Mouse (Mus musculus) gastrocnemius, adult 2 months (tissue): ENCODE measurements at regions not wholly inside any gene's neighbourhood (a gene's known extent, or its start where the extent isn't known, plus 50 kb on each side); places are given as distances from the start of the nearest gene placed in this dataset.
A peak's percentile ranks its signal among the peaks of the same experiment; 100 is the strongest.

Experiments used
- DNase-seq: peaks from one replicate; pipeline ENCODE4 v3.0.0; 2022
- H3K27ac ChIP-seq: fragments of 200-600 bp; 2 replicates; pipeline ENCODE4 v1.8.1; 2022; ENCODE audit warnings: mild to moderate bottlenecking
- H3K4me3 ChIP-seq: fragments of 200-600 bp; 2 replicates; pipeline ENCODE4 v1.8.1; 2022; ENCODE audit warnings: mild to moderate bottlenecking, moderate library complexity
- CTCF ChIP-seq: fragments of 200-600 bp; IDR thresholded peaks from 2 replicates; pipeline ENCODE4 v1.8.1; 2022; ENCODE audit warnings: antibody characterized with exemption, mild to moderate bottlenecking, moderate library complexity
- intact Hi-C: fragments of 180-260 bp; cut with DNase I; formaldehyde crosslinking; loops from one replicate; pipeline ENCODE4 v1.15.1; 2025

DNA sequence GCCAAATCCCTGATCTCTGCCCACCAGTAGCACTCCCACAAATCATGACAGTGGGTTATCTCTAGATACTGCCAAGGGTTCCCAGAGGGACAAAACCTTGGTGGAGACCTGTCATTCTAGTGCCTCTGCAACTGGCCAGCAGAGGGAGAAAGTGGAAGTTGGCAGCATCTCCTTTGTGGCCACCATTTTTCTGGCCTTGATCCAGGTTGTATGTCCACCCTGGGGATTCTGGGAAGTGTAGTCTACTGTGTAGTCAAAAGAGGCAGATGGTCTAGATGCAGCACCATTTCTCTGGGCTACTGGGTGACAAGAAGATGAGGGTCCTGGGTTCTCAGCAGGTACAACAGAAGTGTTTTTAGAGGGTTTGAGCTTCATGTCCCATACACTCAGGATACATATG, 152.1 kb downstream of the Cct6b start:
- peak; percentile 34 for DNase-seq
- Histone ChIP-seq H3K27ac (no peak overlapping the region), H3K4me3 (no peak overlapping the region)
- intact Hi-C loops, result no loop called here
- peak; percentile 38; the same call in 1 of the 2 replicates for TF ChIP-seq CTCF

DNA sequence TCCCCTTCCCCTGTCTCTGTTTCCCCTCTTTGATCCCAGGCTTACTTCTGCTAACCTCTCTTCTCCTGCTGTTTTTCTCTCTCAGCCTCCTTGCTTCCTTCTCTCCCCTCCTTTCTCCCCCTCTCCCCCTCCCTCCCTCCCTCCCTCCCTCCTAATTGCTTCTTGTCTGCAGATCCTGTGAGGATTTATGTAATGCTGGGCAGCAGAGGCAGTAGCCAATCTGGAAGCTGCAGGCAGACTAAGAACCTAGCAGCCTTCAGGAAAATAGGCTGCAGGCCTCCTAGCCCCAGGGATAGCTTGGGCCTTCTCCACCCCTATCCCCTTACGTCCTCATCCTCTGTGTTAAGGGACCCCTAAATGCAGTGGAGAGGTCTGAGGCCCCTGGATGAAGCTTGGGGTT, 155.2 kb downstream of the Cct6b start:
- intact Hi-C loops, result no loop called here
- Histone ChIP-seq H3K27ac (no peak overlapping the region), H3K4me3 (no peak overlapping the region)
- no peak for DNase-seq
- TF ChIP-seq CTCF, result no peak

DNA sequence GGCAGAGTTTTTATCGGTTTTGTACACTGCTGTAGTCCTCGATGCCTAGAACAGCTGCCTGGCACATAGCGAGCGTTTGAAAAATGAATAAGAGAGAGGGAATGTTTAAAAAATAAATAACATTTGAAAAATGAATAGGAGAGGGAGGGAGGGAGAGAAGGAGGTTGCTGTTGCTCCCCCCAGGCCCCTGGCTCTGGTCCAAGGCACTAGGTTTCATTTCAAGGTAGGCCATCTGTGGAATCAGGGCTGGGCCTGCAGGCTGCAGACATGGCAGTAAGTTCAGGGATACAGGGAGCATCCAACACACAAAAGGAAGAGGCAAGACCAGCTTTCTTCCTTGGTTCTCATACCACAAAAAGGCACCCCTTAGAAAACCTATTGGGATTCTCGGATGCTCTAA, 156.5 kb downstream of the Cct6b start:
- H3K27ac ChIP-seq, result no peak overlapping the region
- no peak for DNase-seq
- no peak overlapping the region for H3K4me3 ChIP-seq
- TF ChIP-seq CTCF, result no peak
- intact Hi-C loops, result no loop called here

DNA sequence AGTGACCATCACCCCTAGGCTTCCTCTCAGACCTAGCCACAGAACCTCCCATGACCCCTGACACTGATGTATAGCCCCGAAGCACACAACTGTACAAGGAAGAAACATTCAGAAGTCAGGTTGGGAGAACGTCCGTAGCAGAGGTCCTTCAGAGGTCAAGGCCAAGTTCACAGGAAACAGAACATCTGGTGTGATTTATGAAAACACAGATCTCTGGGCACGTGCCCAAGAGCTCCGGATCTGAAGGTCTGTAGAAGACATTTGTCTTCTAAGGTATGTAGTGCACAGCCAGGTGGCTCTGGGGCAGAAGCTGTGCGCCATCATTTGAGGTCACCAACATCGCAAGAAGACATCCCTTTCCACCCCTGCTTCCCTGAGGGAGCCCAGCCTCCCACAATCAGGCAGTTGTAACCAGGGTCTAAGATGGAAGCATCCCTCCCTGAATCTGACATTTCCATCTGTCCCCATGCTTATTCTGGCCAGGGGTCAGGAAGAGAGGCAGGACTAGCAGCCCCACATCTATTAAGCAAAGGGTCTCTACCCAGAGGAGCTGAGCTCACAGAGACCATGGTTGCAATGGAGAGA, 159.8 kb downstream of the Cct6b start:
- no peak overlapping the region for H3K27ac ChIP-seq
- H3K4me3 ChIP-seq, result no peak overlapping the region
- TF ChIP-seq CTCF, result no peak
- DNase-seq, result no peak
- intact Hi-C loops, result no loop called here

DNA sequence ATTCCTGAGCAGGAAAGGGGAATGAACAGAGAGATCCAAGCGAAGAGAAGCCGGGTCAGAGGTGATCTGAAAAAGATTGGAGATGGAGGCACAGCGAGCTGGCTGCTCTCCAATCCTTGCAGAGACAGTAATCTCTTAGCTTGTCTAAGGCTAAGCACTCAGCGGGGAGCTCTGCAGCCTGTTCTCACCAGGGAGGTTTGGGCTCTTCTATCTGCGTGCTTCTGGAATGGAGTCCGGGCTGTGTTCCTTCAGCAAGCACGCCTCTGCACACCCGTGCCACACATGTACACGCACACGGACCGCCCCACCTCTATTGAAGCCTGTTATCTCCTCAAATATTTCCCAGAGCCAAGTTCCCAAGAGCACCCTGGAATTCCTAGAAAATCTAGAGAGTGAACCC, 161.3 kb downstream of the Cct6b start:
- H3K4me3 ChIP-seq, result no peak overlapping the region
- H3K27ac ChIP-seq, result no peak overlapping the region
- TF ChIP-seq CTCF, result no peak
- intact Hi-C loops, result no loop called here
- no peak for DNase-seq

DNA sequence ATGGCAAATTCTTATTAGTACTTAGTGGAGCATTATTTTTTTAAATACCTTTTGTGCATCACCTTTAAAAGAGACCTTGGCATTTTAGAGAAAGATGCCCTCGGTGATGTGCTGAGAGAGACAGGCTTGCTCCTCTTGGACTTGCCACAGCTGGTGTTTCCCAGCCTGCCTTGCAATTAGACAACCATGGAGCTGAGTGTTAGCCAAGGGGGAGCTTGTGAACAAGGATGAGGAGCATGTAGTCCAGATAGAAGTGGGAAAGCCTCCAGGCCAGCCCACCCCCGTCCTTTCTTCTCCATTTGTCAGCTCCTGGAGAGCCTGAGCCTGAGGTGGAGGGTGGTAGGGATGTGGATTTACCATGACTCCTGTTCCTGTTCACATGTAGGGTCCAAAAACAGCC, 161.9 kb downstream of the Cct6b start:
- intact Hi-C loops, result no loop called here
- Histone ChIP-seq H3K27ac (no peak overlapping the region), H3K4me3 (no peak overlapping the region)
- TF ChIP-seq CTCF, result no peak
- DNase-seq, result no peak

DNA sequence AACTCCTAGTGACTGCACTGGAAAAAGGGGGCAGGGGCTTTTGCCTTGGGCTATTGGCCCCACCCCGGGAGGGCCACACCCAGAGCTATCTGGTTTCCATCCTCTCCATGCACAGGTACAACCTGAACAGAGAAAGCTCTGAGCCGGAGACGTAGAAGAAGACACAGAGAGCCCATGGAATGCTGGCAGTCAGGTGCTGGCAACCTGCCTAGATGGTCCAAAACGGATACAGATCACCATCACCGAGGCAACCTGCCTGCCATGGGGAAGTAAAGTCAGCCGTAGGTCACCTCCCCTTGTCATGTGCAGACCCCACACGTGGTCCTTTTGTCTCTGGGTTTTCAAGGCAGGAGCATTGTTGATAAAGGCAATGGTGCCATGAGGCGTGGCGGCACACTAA, 164.0 kb downstream of the Cct6b start:
- H3K27ac ChIP-seq, result no peak overlapping the region
- TF ChIP-seq CTCF, result no peak
- no peak for DNase-seq
- intact Hi-C loops, result no loop called here
- H3K4me3 ChIP-seq, result no peak overlapping the region

DNA sequence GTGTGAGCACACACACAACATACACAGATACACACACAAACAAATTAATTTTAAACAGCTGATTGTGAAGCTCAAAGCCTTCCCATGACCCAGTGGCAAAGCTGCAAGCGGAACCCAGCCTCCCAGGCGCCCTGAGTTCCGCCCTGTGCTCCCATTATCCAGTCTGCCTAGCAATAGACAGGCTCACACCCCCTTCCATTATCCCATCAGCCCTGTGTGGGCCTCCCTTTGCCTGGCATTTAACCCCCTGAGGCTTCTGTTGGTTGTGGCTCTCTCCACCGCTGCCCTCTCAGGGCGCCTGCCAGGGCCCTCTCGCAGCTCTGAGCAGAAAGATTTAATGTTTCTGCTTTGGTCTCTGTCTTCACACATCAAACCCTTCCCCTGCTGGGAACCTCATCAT, 166.4 kb downstream of the Cct6b start:
- intact Hi-C loops, result no loop called here
- no peak for TF ChIP-seq CTCF
- no peak for DNase-seq
- H3K27ac ChIP-seq, result no peak overlapping the region
- no peak overlapping the region for H3K4me3 ChIP-seq

DNA sequence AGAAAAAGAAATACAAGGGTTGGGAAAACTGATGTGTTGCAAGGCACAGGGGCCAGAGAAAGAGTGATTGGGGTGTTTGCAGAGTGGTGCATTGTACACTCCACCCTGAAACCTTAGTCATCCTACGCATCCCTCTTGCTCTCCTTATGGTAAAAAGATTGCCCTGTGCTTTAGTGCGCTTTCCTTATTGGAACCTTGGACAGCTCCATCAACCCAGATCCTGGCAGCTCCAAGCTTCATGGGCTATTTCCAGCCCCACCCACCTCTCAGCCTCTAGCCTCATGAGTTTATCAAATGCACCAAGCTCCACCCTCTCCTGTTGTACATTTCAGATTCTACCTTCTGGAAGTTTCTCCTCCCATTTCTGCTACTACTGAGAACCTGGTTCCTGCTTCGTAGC, 167.3 kb downstream of the Cct6b start:
- intact Hi-C loops, result no loop called here
- no peak overlapping the region for H3K27ac ChIP-seq
- no peak for TF ChIP-seq CTCF
- no peak overlapping the region for H3K4me3 ChIP-seq
- DNase-seq, result no peak

DNA sequence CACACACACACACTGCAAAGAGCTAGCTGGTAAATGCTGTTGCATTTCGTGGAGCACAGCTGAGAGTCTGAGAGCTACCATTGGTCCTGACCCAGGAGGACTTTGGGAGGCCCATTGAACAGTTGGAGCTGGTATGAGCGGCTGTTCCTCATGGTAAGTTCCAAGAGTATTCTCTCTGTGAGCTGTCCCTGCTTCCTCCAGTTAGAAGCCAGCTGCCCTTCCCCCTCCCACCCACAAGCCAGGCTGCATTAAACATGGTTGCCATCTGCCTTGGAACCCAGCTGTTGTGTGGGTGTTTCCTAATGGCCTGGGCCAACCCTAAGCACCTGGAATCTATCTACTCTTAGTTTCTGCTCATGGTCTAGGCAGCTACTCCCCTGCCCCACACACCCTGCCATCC, 174.4 kb downstream of the Cct6b start:
- Histone ChIP-seq H3K27ac (no peak overlapping the region), H3K4me3 (no peak overlapping the region)
- intact Hi-C loops, result no loop called here
- no peak for DNase-seq
- TF ChIP-seq CTCF, result no peak

DNA sequence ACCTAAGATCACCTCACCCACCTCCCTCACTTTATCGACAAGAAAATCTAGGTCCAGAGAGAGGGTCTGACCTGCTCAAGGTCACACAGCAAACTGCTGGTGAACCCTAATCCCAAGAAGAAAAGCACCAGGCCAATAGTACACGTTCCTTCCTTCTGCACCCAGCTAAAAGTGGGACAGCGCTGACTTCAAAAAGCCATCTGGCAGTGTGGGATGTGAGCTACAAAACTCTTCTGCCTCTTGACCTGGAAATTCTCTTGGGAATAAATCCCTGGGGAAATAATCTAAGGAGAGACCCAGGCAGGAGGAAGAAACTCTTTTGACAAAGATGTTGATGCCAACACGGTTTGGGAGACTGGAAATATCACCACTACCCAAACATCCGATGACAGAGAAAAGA, 175.4 kb downstream of the Cct6b start:
- H3K4me3 ChIP-seq, result no peak overlapping the region
- no peak for TF ChIP-seq CTCF
- no peak for DNase-seq
- H3K27ac ChIP-seq, result no peak overlapping the region
- intact Hi-C loops, result no loop called here

DNA sequence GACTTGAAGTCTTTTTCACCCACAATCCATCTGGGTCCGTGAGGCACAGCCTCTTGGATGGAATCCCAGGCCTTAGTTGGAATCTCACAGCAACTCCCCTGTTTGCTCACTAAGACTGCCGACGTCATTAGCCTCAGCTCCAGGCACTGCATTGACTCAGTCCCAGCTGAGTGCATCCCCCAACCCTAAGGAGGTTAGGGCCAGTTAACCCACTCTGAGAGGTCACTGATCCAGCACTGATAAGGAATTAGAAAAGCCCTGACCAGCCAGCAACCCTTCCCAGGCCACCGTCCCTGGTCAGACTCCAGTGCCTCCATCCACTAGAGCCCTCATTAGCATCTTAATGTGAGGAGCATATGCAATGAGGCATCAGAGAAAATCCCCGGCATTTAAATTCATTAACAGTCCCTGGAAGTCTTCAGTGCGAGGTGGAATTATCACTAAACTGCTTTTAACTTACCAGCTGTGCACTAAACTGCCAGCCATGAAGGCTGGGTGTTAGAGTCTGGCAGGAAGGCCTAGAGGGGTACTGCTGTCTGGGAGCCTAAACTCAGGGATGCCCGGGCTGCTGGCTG, 184.2 kb downstream of the Cct6b start:
- intact Hi-C loops, result no loop called here
- TF ChIP-seq CTCF, result no peak
- no peak for DNase-seq
- Histone ChIP-seq H3K4me3 (no peak overlapping the region), H3K27ac (no peak overlapping the region)

DNA sequence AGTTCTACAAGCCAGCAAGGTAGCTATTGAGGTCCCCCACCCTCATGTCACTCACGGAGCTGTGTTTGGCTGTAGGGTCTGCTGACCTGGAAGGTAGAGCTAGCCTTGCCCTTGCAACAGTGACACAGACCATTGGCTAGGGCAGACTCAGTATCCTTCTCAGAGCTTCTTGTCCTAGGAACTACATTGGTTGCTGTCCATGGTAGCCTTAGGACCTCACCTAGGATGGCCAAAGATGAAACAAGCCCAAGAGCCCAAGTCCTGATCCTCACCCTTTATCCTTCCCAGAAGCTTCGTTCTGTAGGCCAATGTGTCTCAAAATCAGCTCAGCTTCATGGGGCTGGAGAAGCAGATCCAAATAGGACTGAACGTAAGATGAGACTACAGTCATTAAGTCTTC, 187.3 kb downstream of the Tmem132e start:
- intact Hi-C loops, result no loop called here
- no peak for TF ChIP-seq CTCF
- DNase-seq, result no peak
- Histone ChIP-seq H3K4me3 (no peak overlapping the region), H3K27ac (no peak overlapping the region)

DNA sequence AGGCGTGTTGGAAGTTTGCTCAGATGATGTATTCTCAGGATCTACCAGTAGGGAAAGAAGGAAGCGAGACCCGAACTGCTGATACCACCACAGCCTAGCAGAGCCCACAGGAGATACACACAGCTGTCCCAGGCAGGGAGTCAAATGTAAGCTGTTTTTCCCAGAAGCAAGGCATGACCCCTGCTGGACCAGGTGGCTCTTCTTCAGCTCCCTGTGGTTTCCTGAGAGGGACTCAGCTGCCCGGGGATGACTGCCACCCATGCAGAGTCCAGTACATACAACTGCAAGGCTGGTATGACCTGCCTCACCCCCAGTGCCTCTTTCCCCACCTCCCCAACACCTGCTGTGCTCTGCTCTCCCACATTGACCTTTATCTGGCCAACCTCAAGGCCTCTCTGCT, 184.4 kb downstream of the Tmem132e start:
- TF ChIP-seq CTCF, result no peak
- intact Hi-C loops, result no loop called here
- DNase-seq, result no peak
- Histone ChIP-seq H3K27ac (no peak overlapping the region), H3K4me3 (no peak overlapping the region)
